Mouse (Mus musculus): Measurements from ENCODE around the gene Cdr2l. TPM values are rescaled to one million over a fixed set of nuclear protein-coding genes. Genes with fewer than 3 reads are reported as not detected.

The Cdr2l gene
- total and polyA plus RNA-seq, 2 experiments from 2014 or later, result 16.9 to 45.8 TPM

GRCm38 (mm10) chr11:115403338-115404124, 21.8 kb downstream of the Cdr2l start, which contains the start of gene Mrpl58:
Mrpl58 (plus strand) TSS chr11:115403752.
- Histone ChIP-seq H3K36me3 (ENCODE audit: insufficient read depth) (peaks cover 11% of the 10 kb centered on the region; the same call in 1 of the 2 replicates), H3K4me1 (ENCODE audit: insufficient read depth) (peaks cover 16% of the 10 kb centered on the region), H3K27ac (ENCODE audit: low read depth, low read length) (peak within 1 kb of the TSS; percentile 89), H3K9me3 (ENCODE audit: low read length) (no peaks in the 10 kb centered on the region), H3K4me2 (ENCODE audit: low read depth) (peak within 1 kb of the TSS; percentile 46), H3K9ac (peak within 1 kb of the TSS; percentile 95), H3K4me3 (ENCODE audit: low read depth, low read length) (peak within 1 kb of the TSS; percentile 75), H3K27me3 (ENCODE audit: insufficient read depth, low read length) (no peaks in the 10 kb centered on the region)
- DNase-seq (peak; percentile 90), ATAC-seq (peak; percentile 94)
- TF ChIP-seq CTCF (IDR thresholded peaks at IDR 0.05; ENCODE audit: low read depth), result no peak
- 5% methylated on average over 50 of the region's 50 CpGs for WGBS

- Histone ChIP-seq H3K4me2 (ENCODE audit: low read depth) (no peak overlapping the region), H3K9me3 (ENCODE audit: low read length) (no peaks in the 10 kb centered on the region), H3K27me3 (ENCODE audit: insufficient read depth, low read length) (no peaks in the 10 kb centered on the region), H3K4me3 (ENCODE audit: low read depth, low read length) (no peak overlapping the region), H3K27ac (ENCODE audit: low read depth, low read length) (no peak overlapping the region), H3K36me3 (ENCODE audit: insufficient read depth) (peaks cover 24% of the 10 kb centered on the region), H3K9ac (no peak overlapping the region), H3K4me1 (ENCODE audit: insufficient read depth) (peaks cover 15% of the 10 kb centered on the region)
- no peak for TF ChIP-seq CTCF (IDR thresholded peaks at IDR 0.05; ENCODE audit: low read depth)
- ATAC-seq (no peak), DNase-seq (no peak)
- whole genome bisulfite sequencing, result 97% methylated on average over 6 of the region's 6 CpGs
Measured at GRCm38 (mm10) chr11:115405723-115406122, 24.0 kb downstream of the Cdr2l start.

- WGBS, result 95% methylated on average over 17 of the region's 17 CpGs
- Histone ChIP-seq H3K27me3 (ENCODE audit: insufficient read depth, low read length) (no peaks in the 10 kb centered on the region), H3K9me3 (ENCODE audit: low read length) (no peaks in the 10 kb centered on the region), H3K4me2 (ENCODE audit: low read depth) (no peak overlapping the region), H3K4me3 (ENCODE audit: low read depth, low read length) (no peak overlapping the region), H3K9ac (no peak overlapping the region), H3K27ac (ENCODE audit: low read depth, low read length) (no peak overlapping the region), H3K4me1 (ENCODE audit: insufficient read depth) (0 out of 2 replicates have a peak, but pooled peaks cover 10% of the 10 kb centered on the region), H3K36me3 (ENCODE audit: insufficient read depth) (peaks cover 31% of the 10 kb centered on the region)
- ATAC-seq, result no peak
- no peak for TF ChIP-seq CTCF (IDR thresholded peaks at IDR 0.05; ENCODE audit: low read depth)
- DNase-seq, result no peak
Measured at GRCm38 (mm10) chr11:115406858-115407401, 25.2 kb downstream of the Cdr2l start.

- peaks cover 31% of the 10 kb centered on the region for H3K36me3 ChIP-seq (ENCODE audit: insufficient read depth)
- peak; percentile 35; the same call in 1 of the 2 replicates for TF ChIP-seq CTCF (IDR thresholded peaks at IDR 0.05; ENCODE audit: low read depth)
- H3K4me3 ChIP-seq (ENCODE audit: low read depth, low read length), result no peak overlapping the region
- H3K27ac ChIP-seq (ENCODE audit: low read depth, low read length), result no peak overlapping the region
- no peaks in the 10 kb centered on the region for H3K27me3 ChIP-seq (ENCODE audit: insufficient read depth, low read length)
- H3K4me2 ChIP-seq (ENCODE audit: low read depth), result no peak overlapping the region
- 0 out of 2 replicates have a peak, but pooled peaks cover 5% of the 10 kb centered on the region for H3K4me1 ChIP-seq (ENCODE audit: insufficient read depth)
- no peak overlapping the region for H3K9ac ChIP-seq
- DNase-seq (no peak), ATAC-seq (no peak)
- no peaks in the 10 kb centered on the region for H3K9me3 ChIP-seq (ENCODE audit: low read length)
- 61% methylated on average over 6 of the region's 6 CpGs for WGBS
Measured at GRCm38 (mm10) chr11:115408266-115408920, 26.7 kb downstream of the Cdr2l start.

GRCm38 (mm10) chr11:115409556-115409955, 27.8 kb downstream of the Cdr2l start:
- Histone ChIP-seq H3K4me2 (ENCODE audit: low read depth) (no peak overlapping the region), H3K4me3 (ENCODE audit: low read depth, low read length) (no peak overlapping the region), H3K36me3 (ENCODE audit: insufficient read depth) (peaks cover 31% of the 10 kb centered on the region), H3K4me1 (ENCODE audit: insufficient read depth) (0 out of 2 replicates have a peak, but pooled peaks cover 2% of the 10 kb centered on the region), H3K9ac (no peak overlapping the region), H3K9me3 (ENCODE audit: low read length) (no peaks in the 10 kb centered on the region), H3K27ac (ENCODE audit: low read depth, low read length) (no peak overlapping the region), H3K27me3 (ENCODE audit: insufficient read depth, low read length) (no peaks in the 10 kb centered on the region)
- WGBS, result 13% methylated on average over 7 of the region's 7 CpGs
- TF ChIP-seq CTCF (IDR thresholded peaks at IDR 0.05; ENCODE audit: low read depth), result no peak
- DNase-seq (no peak), ATAC-seq (no peak)

- H3K9ac ChIP-seq, result peak within 1 kb of the TSS; percentile 90
- no peaks in the 10 kb centered on the region for H3K27me3 ChIP-seq (ENCODE audit: insufficient read depth, low read length)
- 2% methylated on average over 55 of the region's 56 CpGs for WGBS
- ATAC-seq (peak; percentile 99), DNase-seq (peak; percentile 98)
- H3K4me3 ChIP-seq (ENCODE audit: low read depth, low read length), result peak within 1 kb of the TSS; percentile 49
- H3K36me3 ChIP-seq (ENCODE audit: insufficient read depth), result peaks cover 32% of the 10 kb centered on the region
- peak within 1 kb of the TSS; percentile 92 for H3K4me2 ChIP-seq (ENCODE audit: low read depth)
- no peaks in the 10 kb centered on the region for H3K9me3 ChIP-seq (ENCODE audit: low read length)
- TF ChIP-seq CTCF (IDR thresholded peaks at IDR 0.05; ENCODE audit: low read depth), result no peak
- H3K4me1 ChIP-seq (ENCODE audit: insufficient read depth), result peaks cover 14% of the 10 kb centered on the region
- peak within 1 kb of the TSS; percentile 89 for H3K27ac ChIP-seq (ENCODE audit: low read depth, low read length)
Measured at GRCm38 (mm10) chr11:115419531-115420237, 38.0 kb downstream of the Cdr2l start, which contains the start of the genes Atp5h and Kctd2. Atp5h (minus strand) TSS chr11:115419962. Kctd2 (plus strand) TSS chr11:115420128.

All from forebrain, postnatal 0 days (tissue).